8 mouse cellular contexts compared by ENCODE assay signal in the genomic region with DNA sequence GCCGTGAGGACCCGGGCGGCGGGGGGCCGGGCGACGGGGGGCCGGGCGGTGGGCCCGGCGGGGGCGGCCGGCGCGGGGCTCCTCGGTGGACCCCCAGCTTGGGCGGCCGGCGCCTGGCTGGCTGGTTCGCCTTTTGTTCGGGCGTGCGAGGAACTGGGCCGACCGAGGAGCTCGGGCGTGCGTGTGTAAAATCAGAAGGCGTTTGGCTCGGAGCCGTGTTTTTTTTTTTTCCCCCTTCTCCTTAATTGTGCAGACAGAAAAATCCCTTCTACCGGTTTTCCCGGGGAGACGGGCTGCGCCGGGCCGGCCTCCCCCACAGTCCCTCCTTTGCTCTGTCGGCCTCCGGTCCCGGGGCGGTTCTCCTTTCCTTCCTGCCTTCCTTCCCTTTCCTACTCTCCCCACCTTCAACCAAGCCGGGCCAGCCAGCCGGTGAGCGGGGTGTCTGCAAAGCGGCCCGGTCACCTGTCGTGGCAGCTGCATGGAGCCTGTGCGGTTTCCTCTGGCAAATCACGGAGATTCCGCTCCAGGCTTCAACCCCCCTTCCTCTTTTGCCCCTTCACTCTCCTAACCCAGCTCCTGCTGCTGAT. TPM values are rescaled to one million over a fixed set of nuclear protein-coding genes. Genes with fewer than 3 reads are reported as not detected.
DNase-seq lines count a peak whose midpoint lies in the region; ATAC-seq and TF ChIP-seq lines count a peak whose summit lies in the region.

No protein-coding gene starts in this region.

- TF ChIP-seq CTCF in E14TG2a.4 (conservative IDR thresholded peaks at IDR 0.05; ENCODE audit: low read length), result no peak
- no peak for TF ChIP-seq CTCF in heart, postnatal 0 days (IDR thresholded peaks at IDR 0.05; ENCODE audit: low read depth)
- TF ChIP-seq CTCF in lung, embryonic 14.5 days (IDR thresholded peaks at IDR 0.05; ENCODE audit: low read depth), result no peak

- peak; percentile 63 for ATAC-seq in forebrain, embryonic 13.5 days
- peak; percentile 40 for ATAC-seq in heart, postnatal 0 days (ENCODE audit: insufficient read depth, low read depth)
- ATAC-seq in lung, embryonic 14.5 days (ENCODE audit: insufficient read depth), result peak; percentile 12; the same call in 1 of the 2 replicates

- peak overlapping the region; percentile 84 for H3K4me3 ChIP-seq in E14TG2a.4 (replicated peaks; ENCODE audit: low read length)
- peak overlapping the region; percentile 92 for H3K4me3 ChIP-seq in forebrain, embryonic 13.5 days
- peak overlapping the region; percentile 84 for H3K4me3 ChIP-seq in heart, postnatal 0 days (ENCODE audit: low read depth, low read length)
- peak overlapping the region; percentile 92 for H3K4me3 ChIP-seq in lung, embryonic 14.5 days (ENCODE audit: low read depth, low read length)

- peak overlapping the region; percentile 89 for H3K4me2 ChIP-seq in forebrain, embryonic 13.5 days
- H3K4me2 ChIP-seq in heart, postnatal 0 days (ENCODE audit: low read depth, low read length), result peak overlapping the region; percentile 80
- H3K4me2 ChIP-seq in lung, embryonic 14.5 days, result peak overlapping the region; percentile 81

- peak overlapping the region; percentile 98 for H3K9ac ChIP-seq in forebrain, embryonic 13.5 days
- peak overlapping the region; percentile 88 for H3K9ac ChIP-seq in heart, postnatal 0 days (replicated peaks; ENCODE audit: low read depth, low read length)
- H3K9ac ChIP-seq in lung, embryonic 14.5 days, result peak overlapping the region; percentile 95

- no peak for TF ChIP-seq EP300 in heart, postnatal 0 days (IDR thresholded peaks at IDR 0.05; ENCODE audit: low read depth)

- H3K36me3 ChIP-seq in E14TG2a.4 (ENCODE audit: insufficient read depth, low read length), result no peaks in the 10 kb centered on the region; the same call in 1 of the 2 replicates
- H3K36me3 ChIP-seq in forebrain, embryonic 13.5 days (ENCODE audit: poor library complexity, severe bottlenecking), result peaks cover 14% of the 10 kb centered on the region
- 0 out of 2 replicates have a peak, but pooled peaks cover 5% of the 10 kb centered on the region for H3K36me3 ChIP-seq in heart, postnatal 0 days (replicated peaks; ENCODE audit: control insufficient read depth, insufficient read depth, low read length)
- H3K36me3 ChIP-seq in lung, embryonic 14.5 days (ENCODE audit: insufficient read depth), result 0 out of 2 replicates have a peak, but pooled peaks cover 6% of the 10 kb centered on the region

- 0% methylated on average over 29 of the region's 50 CpGs for WGBS in forebrain, embryonic 13.5 days
- under 1% methylated on average over 45 of the region's 50 CpGs for WGBS in heart, postnatal 0 days
- under 1% methylated on average over 50 of the region's 50 CpGs for WGBS in lung, embryonic 14.5 days

- peaks cover 58% of the 10 kb centered on the region for H3K27me3 ChIP-seq in E14TG2a.4 (ENCODE audit: insufficient read depth, low read length)
- H3K27me3 ChIP-seq in forebrain, embryonic 13.5 days, result no peaks in the 10 kb centered on the region
- H3K27me3 ChIP-seq in heart, postnatal 0 days (ENCODE audit: control insufficient read depth, insufficient read depth, low read length), result no peaks in the 10 kb centered on the region
- no peaks in the 10 kb centered on the region for H3K27me3 ChIP-seq in lung, embryonic 14.5 days (ENCODE audit: insufficient read depth, low read length)

- H3K4me1 ChIP-seq in E14TG2a.4 (replicated peaks; ENCODE audit: low read depth, low read length), result peaks cover 15% of the 10 kb centered on the region
- H3K4me1 ChIP-seq in forebrain, embryonic 13.5 days, result peaks cover 28% of the 10 kb centered on the region
- H3K4me1 ChIP-seq in heart, postnatal 0 days (ENCODE audit: control insufficient read depth, insufficient read depth), result peaks cover 8% of the 10 kb centered on the region; the same call in 1 of the 2 replicates
- H3K4me1 ChIP-seq in lung, embryonic 14.5 days (ENCODE audit: insufficient read depth), result peaks cover 10% of the 10 kb centered on the region

- H3K27ac ChIP-seq in forebrain, embryonic 13.5 days, result peak overlapping the region; percentile 97
- peak overlapping the region; percentile 92 for H3K27ac ChIP-seq in heart, postnatal 0 days (ENCODE audit: low read depth)
- peak overlapping the region; percentile 91 for H3K27ac ChIP-seq in lung, embryonic 14.5 days (ENCODE audit: low read depth)

- no peaks in the 10 kb centered on the region for H3K9me3 ChIP-seq in E14TG2a.4 (ENCODE audit: low read length)
- H3K9me3 ChIP-seq in forebrain, embryonic 13.5 days (replicated peaks), result no peaks in the 10 kb centered on the region
- no peaks in the 10 kb centered on the region for H3K9me3 ChIP-seq in heart, postnatal 0 days (replicated peaks; ENCODE audit: control insufficient read depth, low read length)
- no peaks in the 10 kb centered on the region for H3K9me3 ChIP-seq in lung, embryonic 14.5 days (ENCODE audit: low read depth, low read length)

- DNase-seq in c-Kit-negative CD71-positive TER-119-positive erythroid progenitor cells, embryonic 14.5 days (ENCODE audit: low read depth, low spot score), result peak; percentile 8
- peak; percentile 28 for DNase-seq in heart, postnatal 0 days (ENCODE audit: low spot score)
- peak; percentile 63 to 78 for DNase-seq in kidney, postnatal 4 days
- DNase-seq in lung, embryonic 14.5 days, result peak; percentile 74
- DNase-seq in ovary, adult 18-20 months (ENCODE audit: low spot score), result peak; percentile 17
- DNase-seq in thymus, postnatal 10 days (ENCODE audit: low spot score in 2 of 2), result peak; percentile 23 to 44

RNA-seq across cellular contexts. Expression of gene Tulp4, which starts 0.9 kb away (rescaled TPM):
- 132 and 156 TPM in 2 replicates for polyA plus RNA-seq in forebrain, embryonic 13.5 days (2015; fragmentation: Nextera tagmentation; extraction: Ambion mirVana)
- 45.2 and 53.1 TPM in 2 replicates for total RNA-seq in heart, postnatal 0 days (2014; rRNA removed; ENCODE audit: low replicate concordance)
- 33.3 and 36.0 TPM in 2 replicates for polyA plus RNA-seq in heart, postnatal 0 days (2015; fragmentation: Nextera tagmentation; extraction: Ambion mirVana)
- 88.0 and 93.3 TPM in 2 replicates for polyA plus RNA-seq in lung, embryonic 14.5 days (2014; fragmentation: Nextera tagmentation; extraction: Ambion mirVana)

RNA-seq across cellular contexts. Expression of gene Gtf2h5, which starts 27.5 kb away (rescaled TPM):
- polyA plus RNA-seq in forebrain, embryonic 13.5 days (2015; fragmentation: Nextera tagmentation; extraction: Ambion mirVana), result 196 and 225 TPM in 2 replicates
- 23.2 and 43.4 TPM in 2 replicates for total RNA-seq in heart, postnatal 0 days (2014; rRNA removed; ENCODE audit: low replicate concordance)
- polyA plus RNA-seq in heart, postnatal 0 days (2015; fragmentation: Nextera tagmentation; extraction: Ambion mirVana), result 167 and 169 TPM in 2 replicates
- polyA plus RNA-seq in lung, embryonic 14.5 days (2014; fragmentation: Nextera tagmentation; extraction: Ambion mirVana), result 183 and 184 TPM in 2 replicates

RNA-seq across cellular contexts. Expression of gene Serac1, which starts 27.6 kb away (rescaled TPM):
- polyA plus RNA-seq in forebrain, embryonic 13.5 days (2015; fragmentation: Nextera tagmentation; extraction: Ambion mirVana), result 10.9 and 12.6 TPM in 2 replicates
- total RNA-seq in heart, postnatal 0 days (2014; rRNA removed; ENCODE audit: low replicate concordance), result 4.2 and 6.8 TPM in 2 replicates
- 4.2 and 5.5 TPM in 2 replicates for polyA plus RNA-seq in heart, postnatal 0 days (2015; fragmentation: Nextera tagmentation; extraction: Ambion mirVana)
- 4.7 and 4.8 TPM in 2 replicates for polyA plus RNA-seq in lung, embryonic 14.5 days (2014; fragmentation: Nextera tagmentation; extraction: Ambion mirVana)

Comparison
In these comparisons a context has a peak if more than half of its experiments do, and no peak if none do; other contexts are left out.
1. Peak in every context shown above with its lines: DNase-seq, ATAC-seq, H3K4me3 ChIP-seq and H3K27ac ChIP-seq.
2. DNase-seq: peak in every context shown above with its lines; median percentile 74 in lung, embryonic 14.5 days; 70 in kidney, postnatal 4 days; 34 in thymus, postnatal 10 days; 28 in heart, postnatal 0 days; 17 in ovary, adult 18-20 months; 8 in c-Kit-negative CD71-positive TER-119-positive erythroid progenitor cells, embryonic 14.5 days.
3. ATAC-seq: peak in every context shown above with its lines; median percentile 63 in forebrain, embryonic 13.5 days; 40 in heart, postnatal 0 days; 12 in lung, embryonic 14.5 days.